Mouse (Mus musculus) intestine, embryonic 14.5 days (tissue): ENCODE measurements around the gene Cercam. TPM values are rescaled to one million over a fixed set of nuclear protein-coding genes. Genes with fewer than 3 reads are reported as not detected.

Source experiments
- ATAC-seq: fragments of 200-750 bp; cut with Nextera tagmentation; replicated peaks from 2 replicates; pipeline ENCODE4 v1.8.0; 2017; ENCODE audit warnings: low read depth, moderate number of reproducible peaks, moderate TSS enrichment, moderate library complexity; ENCODE audit not compliant: low FRiP score, low TSS enrichment
- DNase-seq: peaks from one replicate; pipeline ENCODE4 v3.0.0-alpha.2; 2018; ENCODE audit warnings: low spot score
- H3K27ac ChIP-seq: fragments of 300-500 bp; sonication (generic); 2 replicates; pipeline ENCODE4 v1.5.1; 2014; ENCODE audit warnings: low read depth, mild to moderate bottlenecking, control low read depth
- H3K27me3 ChIP-seq: fragments of 300-500 bp; sonication (generic); replicated peaks from 2 replicates; pipeline ENCODE4 v1.6.1; 2014; ENCODE audit warnings: low read length, control low read depth; ENCODE audit not compliant: control insufficient read depth, insufficient read depth
- H3K36me3 ChIP-seq: fragments of 300-500 bp; sonication (generic); 2 replicates; pipeline ENCODE4 v1.6.1; 2014; ENCODE audit warnings: low read length, control low read depth; ENCODE audit not compliant: control insufficient read depth, insufficient read depth
- H3K4me1 ChIP-seq: fragments of 300-500 bp; sonication (generic); replicated peaks from 2 replicates; pipeline ENCODE4 v1.6.1; 2014; ENCODE audit warnings: low read length, control low read depth, mixed read lengths; ENCODE audit not compliant: control insufficient read depth, insufficient read depth
- H3K4me2 ChIP-seq: fragments of 300-500 bp; sonication (generic); 2 replicates; pipeline ENCODE4 v1.6.1; 2014; ENCODE audit warnings: low read length
- H3K4me3 ChIP-seq: fragments of 300-500 bp; sonication (generic); 2 replicates; pipeline ENCODE4 v1.5.1; 2014; ENCODE audit warnings: low read depth, low read length, control low read depth, mixed read lengths
- H3K9ac ChIP-seq: fragments of 300-500 bp; sonication (generic); 2 replicates; pipeline ENCODE4 v1.6.1; 2014; ENCODE audit warnings: mild to moderate bottlenecking, low read length
- H3K9me3 ChIP-seq: fragments of 300-500 bp; sonication (generic); 2 replicates; pipeline ENCODE4 v1.6.1; 2016; ENCODE audit warnings: low read length, control low read depth; ENCODE audit not compliant: control insufficient read depth
- WGBS: fragments of 180-500 bp; shearing (Covaris S2); extraction: QIAGEN DNeasy Blood & Tissue Kit; methylation state at CpG from one replicate; pipeline ENCODE4 v1.1.7; 2014; 5-methylcytosine and 5-hydroxymethylcytosine counted together
- polyA plus RNA-seq: library from polyadenylated mRNA; unstranded; fragments of >200 nt; fragmentation: Nextera tagmentation; extraction: Ambion mirVana; gene quantifications from 2 replicates; pipeline ENCODE4 v1.2.1, GENCODE M21; 2014

Gene Cercam
- 20.2 and 22.4 TPM in 2 replicates for polyA plus RNA-seq

GRCm38 (mm10) chr2:29868949-29869645, at the start of gene Cercam:
Gene Cercam (plus strand): TSS chr2:29869164.
- peak within 1 kb of the TSS; percentile 66 for H3K27ac ChIP-seq
- 0 out of 2 replicates have a peak, but pooled peaks cover 3% of the 10 kb centered on the region for H3K36me3 ChIP-seq
- peak within 1 kb of the TSS; percentile 60 for H3K4me3 ChIP-seq
- no peaks in the 10 kb centered on the region for H3K27me3 ChIP-seq
- ATAC-seq = peak; percentile 92
- peak within 1 kb of the TSS; percentile 56 for H3K9ac ChIP-seq
- peak within 1 kb of the TSS; percentile 97 for H3K4me2 ChIP-seq
- under 1% methylated on average over 44 of the region's 44 CpGs for WGBS
- DNase-seq = peak; percentile 95
- no peaks in the 10 kb centered on the region for H3K9me3 ChIP-seq
- H3K4me1 ChIP-seq = no peaks in the 10 kb centered on the region; the same call in 1 of the 2 replicates

- Histone ChIP-seq H3K27me3 (no peaks in the 10 kb centered on the region), H3K4me3 (0 out of 2 replicates have a peak overlapping the region, but pooled peaks have one; percentile 42), H3K27ac (peak overlapping the region; percentile 93), H3K4me1 (peaks cover 18% of the 10 kb centered on the region), H3K4me2 (peak overlapping the region; percentile 75), H3K36me3 (peaks cover 24% of the 10 kb centered on the region), H3K9ac (no peak overlapping the region), H3K9me3 (no peaks in the 10 kb centered on the region)
- WGBS = 20% methylated on average over 2 of the region's 2 CpGs
- DNase-seq = no peak
- ATAC-seq = no peak
These were observed 49.6 kb upstream of the Cercam start for GRCm38 (mm10) chr2:29819363-29819762.

GRCm38 (mm10) chr2:29820025-29820817, 48.7 kb upstream of the Cercam start, which contains the start of gene Urm1:
Gene Urm1 (plus strand): TSS chr2:29820075.
- peak; percentile 81 for ATAC-seq
- H3K4me2 ChIP-seq = peak within 1 kb of the TSS; percentile 75
- no peaks in the 10 kb centered on the region for H3K27me3 ChIP-seq
- peaks cover 15% of the 10 kb centered on the region for H3K36me3 ChIP-seq
- peak; percentile 93 for DNase-seq
- 1% methylated on average over 35 of the region's 35 CpGs for WGBS
- H3K9me3 ChIP-seq = no peaks in the 10 kb centered on the region
- peak within 1 kb of the TSS; percentile 42 for H3K4me3 ChIP-seq
- H3K27ac ChIP-seq = peak within 1 kb of the TSS; percentile 93
- peaks cover 18% of the 10 kb centered on the region for H3K4me1 ChIP-seq
- peak within 1 kb of the TSS; percentile 55 for H3K9ac ChIP-seq

- Histone ChIP-seq H3K4me3 (peak overlapping the region; percentile 71), H3K36me3 (peaks cover 7% of the 10 kb centered on the region), H3K9me3 (no peaks in the 10 kb centered on the region), H3K27ac (peak overlapping the region; percentile 96), H3K9ac (peak overlapping the region; percentile 84), H3K27me3 (no peaks in the 10 kb centered on the region), H3K4me2 (peak overlapping the region; percentile 55), H3K4me1 (0 out of 2 replicates have a peak, but pooled peaks cover 8% of the 10 kb centered on the region)
- WGBS = 10% methylated on average over 11 of the region's 11 CpGs
- DNase-seq = no peak
- peak; percentile 32; the same call in 1 of the 2 replicates for ATAC-seq
These were observed 42.5 kb upstream of the Cercam start for GRCm38 (mm10) chr2:29826318-29826925.

GRCm38 (mm10) chr2:29826926-29827708, 41.8 kb upstream of the Cercam start:
- peak overlapping the region; percentile 71 for H3K4me3 ChIP-seq
- peaks cover 7% of the 10 kb centered on the region for H3K36me3 ChIP-seq
- no peaks in the 10 kb centered on the region for H3K27me3 ChIP-seq
- DNase-seq (peak; percentile 95), ATAC-seq (peak; percentile 96)
- H3K4me2 ChIP-seq = peak overlapping the region; percentile 55
- 0 out of 2 replicates have a peak, but pooled peaks cover 8% of the 10 kb centered on the region for H3K4me1 ChIP-seq
- WGBS = under 1% methylated on average over 48 of the region's 48 CpGs
- no peaks in the 10 kb centered on the region for H3K9me3 ChIP-seq
- peak overlapping the region; percentile 84 for H3K9ac ChIP-seq
- H3K27ac ChIP-seq = peak overlapping the region; percentile 96

- peaks cover 9% of the 10 kb centered on the region for H3K36me3 ChIP-seq
- H3K9me3 ChIP-seq = no peaks in the 10 kb centered on the region
- 4% methylated on average over 12 of the region's 12 CpGs for WGBS
- peak overlapping the region; percentile 59 for H3K9ac ChIP-seq
- H3K27ac ChIP-seq = no peak overlapping the region
- H3K4me2 ChIP-seq = peak overlapping the region; percentile 55
- DNase-seq (no peak), ATAC-seq (no peak)
- no peaks in the 10 kb centered on the region for H3K27me3 ChIP-seq
- peak overlapping the region; percentile 71 for H3K4me3 ChIP-seq
- H3K4me1 ChIP-seq = 0 out of 2 replicates have a peak, but pooled peaks cover 8% of the 10 kb centered on the region
These were observed 41.3 kb upstream of the Cercam start for GRCm38 (mm10) chr2:29827709-29828024.

- ATAC-seq (no peak), DNase-seq (no peak)
- Histone ChIP-seq H3K4me2 (no peak overlapping the region), H3K9ac (no peak overlapping the region), H3K27ac (no peak overlapping the region), H3K4me1 (0 out of 2 replicates have a peak, but pooled peaks cover 7% of the 10 kb centered on the region), H3K9me3 (no peaks in the 10 kb centered on the region), H3K27me3 (no peaks in the 10 kb centered on the region), H3K36me3 (peaks cover 28% of the 10 kb centered on the region), H3K4me3 (no peak overlapping the region)
- 81% methylated on average over 4 of the region's 4 CpGs for WGBS
These were observed 37.9 kb upstream of the Cercam start for GRCm38 (mm10) chr2:29831106-29831505.

GRCm38 (mm10) chr2:29833796-29834195, 35.2 kb upstream of the Cercam start:
- Histone ChIP-seq H3K36me3 (peaks cover 37% of the 10 kb centered on the region), H3K9ac (no peak overlapping the region), H3K27ac (no peak overlapping the region), H3K27me3 (no peaks in the 10 kb centered on the region), H3K4me1 (no peaks in the 10 kb centered on the region), H3K4me2 (no peak overlapping the region), H3K4me3 (no peak overlapping the region), H3K9me3 (no peaks in the 10 kb centered on the region)
- no peak for DNase-seq
- no peak for ATAC-seq
- 96% methylated on average over 5 of the region's 5 CpGs for WGBS
